Mouse (Mus musculus) liver, embryonic 11.5 days (tissue): ENCODE measurements at regions not wholly inside any gene's neighbourhood (a gene's known extent, or its start where the extent isn't known, plus 50 kb on each side); places are given as distances from the start of the nearest gene placed in this dataset.

ENCODE experiments used
- ATAC-seq: fragments of 200-750 bp; cut with Nextera tagmentation; replicated peaks from 2 replicates; pipeline ENCODE4 v1.8.0; 2017; ENCODE audit warnings: moderate number of reproducible peaks, mild to moderate bottlenecking, moderate TSS enrichment, moderate library complexity; ENCODE audit not compliant: low FRiP score
- DNase-seq: peaks from one replicate; pipeline ENCODE4 v3.0.0-alpha.2; 2017; ENCODE audit warnings: low spot score
- H3K27ac ChIP-seq: fragments of 300-500 bp; sonication (generic); 2 replicates; pipeline ENCODE4 v1.5.1; 2014; ENCODE audit warnings: mild to moderate bottlenecking, low read depth, low read length, control low read depth
- H3K27me3 ChIP-seq: fragments of 300-500 bp; sonication (generic); replicated peaks from 2 replicates; pipeline ENCODE4 v1.6.1; 2014; ENCODE audit warnings: low read length, mixed read lengths; ENCODE audit not compliant: control insufficient read depth, insufficient read depth
- H3K36me3 ChIP-seq: fragments of 300-500 bp; sonication (generic); 2 replicates; pipeline ENCODE4 v1.6.1; 2014; ENCODE audit warnings: mild to moderate bottlenecking, low read length, moderate library complexity, mixed read lengths; ENCODE audit not compliant: control insufficient read depth, insufficient read depth
- H3K4me1 ChIP-seq: fragments of 300-500 bp; sonication (generic); replicated peaks from 2 replicates; pipeline ENCODE4 v1.6.1; 2014; ENCODE audit warnings: low read length, mixed read lengths; ENCODE audit not compliant: control insufficient read depth, insufficient read depth
- H3K4me2 ChIP-seq: fragments of 300-500 bp; sonication (generic); 2 replicates; pipeline ENCODE4 v1.6.1; 2014; ENCODE audit warnings: mild to moderate bottlenecking, control low read depth, moderate library complexity
- H3K4me3 ChIP-seq: fragments of 300-500 bp; sonication (generic); 2 replicates; pipeline ENCODE4 v1.5.1; 2014; ENCODE audit warnings: low read depth, low read length, control low read depth
- H3K9ac ChIP-seq: fragments of 300-500 bp; sonication (generic); 2 replicates; pipeline ENCODE4 v1.6.1; 2014; ENCODE audit warnings: low read depth, low read length, control low read depth
- H3K9me3 ChIP-seq: fragments of 300-500 bp; sonication (generic); 2 replicates; pipeline ENCODE4 v1.6.1; 2016; ENCODE audit warnings: low read length, inconsistent platforms, mixed read lengths; ENCODE audit not compliant: control insufficient read depth
- WGBS: fragments of 180-500 bp; shearing (Covaris S2); extraction: QIAGEN DNeasy Blood & Tissue Kit; methylation state at CpG from one replicate; pipeline ENCODE4 v1.1.7; 2014; 5-methylcytosine and 5-hydroxymethylcytosine counted together

- Histone ChIP-seq H3K4me3 (no peak overlapping the region), H3K27me3 (no peaks in the 10 kb centered on the region; the same call in 1 of the 2 replicates), H3K27ac (no peak overlapping the region), H3K4me1 (no peaks in the 10 kb centered on the region), H3K4me2 (no peak overlapping the region), H3K9ac (no peak overlapping the region), H3K9me3 (no peaks in the 10 kb centered on the region), H3K36me3 (no peaks in the 10 kb centered on the region)
- WGBS = 70% methylated on average over 14 of the region's 14 CpGs
- DNase-seq (no peak), ATAC-seq (no peak)
Measured at GRCm38 (mm10) chr2:33975423-33976127, 87.8 kb upstream of the Mvb12b start.

DNA sequence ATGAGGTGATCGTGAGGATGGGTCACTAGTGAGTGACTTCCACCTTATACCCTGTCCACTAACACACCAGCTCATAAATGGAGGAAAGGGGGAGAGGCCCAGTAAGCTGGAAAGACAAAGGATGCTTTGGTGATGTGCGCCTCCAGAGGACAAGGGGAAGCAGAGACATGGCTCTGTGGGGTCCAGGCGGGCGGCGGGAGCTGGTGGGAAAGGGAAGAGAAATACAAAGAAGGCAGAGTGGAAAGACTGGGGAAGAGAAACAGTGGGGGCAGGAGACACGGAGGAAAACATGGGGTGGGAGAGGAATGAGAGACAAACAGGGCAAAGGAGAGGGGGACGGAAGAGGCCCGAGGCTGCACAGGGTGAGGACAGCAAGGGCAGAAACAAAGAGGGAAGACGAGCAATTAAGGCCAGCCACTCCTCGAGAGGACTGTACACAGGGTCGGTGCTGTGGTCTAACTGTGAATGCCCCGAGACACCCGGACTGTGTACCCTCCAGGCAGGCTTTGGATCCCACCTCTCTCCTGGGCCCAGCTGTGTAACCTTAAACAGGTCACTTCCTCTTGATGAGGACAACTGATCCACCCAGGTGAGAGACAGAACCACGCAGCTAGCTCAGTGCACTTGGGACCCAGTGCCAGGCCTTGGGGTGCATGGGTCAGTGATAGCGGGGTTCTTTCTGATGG lies 87.1 kb upstream of the Mvb12b start:
- 78% methylated on average over 15 of the region's 15 CpGs for WGBS
- no peaks in the 10 kb centered on the region for H3K36me3 ChIP-seq
- H3K27me3 ChIP-seq = no peaks in the 10 kb centered on the region; the same call in 1 of the 2 replicates
- H3K4me1 ChIP-seq = no peaks in the 10 kb centered on the region
- no peak overlapping the region for H3K27ac ChIP-seq
- no peak overlapping the region for H3K9ac ChIP-seq
- no peak for ATAC-seq
- H3K4me3 ChIP-seq = no peak overlapping the region
- no peak for DNase-seq
- H3K9me3 ChIP-seq = no peaks in the 10 kb centered on the region
- H3K4me2 ChIP-seq = no peak overlapping the region

- H3K9me3 ChIP-seq = no peaks in the 10 kb centered on the region
- ATAC-seq = no peak
- H3K27me3 ChIP-seq = no peaks in the 10 kb centered on the region; the same call in 1 of the 2 replicates
- no peaks in the 10 kb centered on the region for H3K36me3 ChIP-seq
- no peak overlapping the region for H3K4me3 ChIP-seq
- no peak overlapping the region for H3K27ac ChIP-seq
- 83% methylated on average over 3 of the region's 3 CpGs for WGBS
- no peak overlapping the region for H3K4me2 ChIP-seq
- H3K9ac ChIP-seq = no peak overlapping the region
- H3K4me1 ChIP-seq = no peaks in the 10 kb centered on the region
- DNase-seq = no peak
Measured at GRCm38 (mm10) chr2:33974031-33974430, 86.3 kb upstream of the Mvb12b start.

DNA sequence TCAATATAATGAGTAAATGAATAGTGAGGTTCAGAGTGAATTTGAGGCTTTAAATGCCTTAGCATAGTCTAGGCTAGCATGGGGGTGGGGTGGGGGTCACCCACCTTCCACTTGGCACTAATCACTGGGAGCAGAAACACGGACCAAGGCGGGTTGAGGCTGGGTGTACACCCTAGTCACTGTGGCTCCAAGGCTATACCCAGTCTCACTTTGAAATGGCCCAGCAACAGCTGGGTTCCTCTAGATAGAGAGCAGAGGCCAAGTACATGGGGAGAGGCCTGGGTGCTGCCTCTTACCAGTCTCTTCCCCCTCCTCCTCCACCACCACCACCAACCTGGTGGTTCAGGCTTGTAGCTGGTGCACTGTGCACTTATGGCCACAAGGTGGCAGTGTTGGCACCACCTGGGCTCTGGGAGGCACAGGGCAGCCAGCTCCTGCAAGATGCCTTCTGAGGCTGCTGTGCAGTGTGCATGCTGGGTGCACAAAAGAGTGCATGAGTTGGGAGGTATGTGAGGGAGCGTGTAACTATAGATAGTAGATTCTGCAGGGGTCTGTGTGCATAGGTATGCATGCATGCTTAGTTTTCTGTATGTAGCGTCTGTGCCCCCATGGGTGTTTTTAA lies 85.6 kb upstream of the Mvb12b start:
- Histone ChIP-seq H3K9ac (no peak overlapping the region), H3K36me3 (no peaks in the 10 kb centered on the region), H3K4me3 (no peak overlapping the region), H3K27ac (no peak overlapping the region), H3K9me3 (no peaks in the 10 kb centered on the region), H3K4me1 (no peaks in the 10 kb centered on the region), H3K27me3 (no peaks in the 10 kb centered on the region; the same call in 1 of the 2 replicates), H3K4me2 (no peak overlapping the region)
- ATAC-seq (no peak), DNase-seq (peak; percentile 63)
- WGBS = 77% methylated on average over 4 of the region's 4 CpGs

- H3K9ac ChIP-seq = no peak overlapping the region
- H3K4me3 ChIP-seq = no peak overlapping the region
- 43% methylated on average over 7 of the region's 7 CpGs for whole genome bisulfite sequencing
- peak overlapping the region; percentile 23; the same call in 1 of the 2 replicates for H3K4me2 ChIP-seq
- peaks cover 32% of the 10 kb centered on the region for H3K27me3 ChIP-seq
- no peak overlapping the region for H3K27ac ChIP-seq
- no peaks in the 10 kb centered on the region for H3K36me3 ChIP-seq
- no peaks in the 10 kb centered on the region for H3K9me3 ChIP-seq
- no peaks in the 10 kb centered on the region for H3K4me1 ChIP-seq
- DNase-seq (no peak), ATAC-seq (no peak)
Measured at GRCm38 (mm10) chr2:33966984-33967421, 79.3 kb upstream of the Mvb12b start.

GRCm38 (mm10) chr2:33966389-33966983 lies 78.7 kb upstream of the Mvb12b start:
- ATAC-seq = no peak
- Histone ChIP-seq H3K4me2 (peak overlapping the region; percentile 23; the same call in 1 of the 2 replicates), H3K27ac (no peak overlapping the region), H3K4me1 (no peaks in the 10 kb centered on the region), H3K4me3 (no peak overlapping the region), H3K9me3 (no peaks in the 10 kb centered on the region), H3K36me3 (no peaks in the 10 kb centered on the region), H3K27me3 (peaks cover 32% of the 10 kb centered on the region), H3K9ac (no peak overlapping the region)
- DNase-seq = no peak
- 29% methylated on average over 35 of the region's 35 CpGs for WGBS

- WGBS = 84% methylated on average over 5 of the region's 5 CpGs
- no peak for DNase-seq
- peaks cover 32% of the 10 kb centered on the region for H3K27me3 ChIP-seq
- no peaks in the 10 kb centered on the region for H3K9me3 ChIP-seq
- no peak overlapping the region for H3K4me3 ChIP-seq
- no peak overlapping the region for H3K9ac ChIP-seq
- H3K4me1 ChIP-seq = no peaks in the 10 kb centered on the region
- H3K27ac ChIP-seq = no peak overlapping the region
- ATAC-seq = no peak
- no peak overlapping the region for H3K4me2 ChIP-seq
- H3K36me3 ChIP-seq = no peaks in the 10 kb centered on the region
Measured at GRCm38 (mm10) chr2:33964096-33964495, 76.3 kb upstream of the Mvb12b start.

GRCm38 (mm10) chr2:33962355-33963037 lies 74.8 kb upstream of the Mvb12b start:
- WGBS = 80% methylated on average over 14 of the region's 14 CpGs
- H3K4me1 ChIP-seq = no peaks in the 10 kb centered on the region

More at GRCm38 (mm10) chr2:33962355-33963037, 74.8 kb upstream of the Mvb12b start:
- H3K9ac ChIP-seq = no peak overlapping the region
- H3K9me3 ChIP-seq = no peaks in the 10 kb centered on the region
- no peak overlapping the region for H3K4me2 ChIP-seq
- no peak overlapping the region for H3K27ac ChIP-seq
- H3K36me3 ChIP-seq = no peaks in the 10 kb centered on the region
- peaks cover 26% of the 10 kb centered on the region for H3K27me3 ChIP-seq
- no peak overlapping the region for H3K4me3 ChIP-seq
- DNase-seq (no peak), ATAC-seq (no peak)
